Mouse (Mus musculus) liver, adult 2 months (tissue): ENCODE results near the gene Zcchc17. TPM values are rescaled to one million over a fixed set of nuclear protein-coding genes. Genes with fewer than 3 reads are reported as not detected.

Experiments used
- DNase-seq: peaks from one replicate; pipeline ENCODE4 v3.0.0-alpha.2; 2011; ENCODE audit warnings: low read depth, low spot score; ENCODE audit errors: extremely low read depth
- H3K27ac ChIP-seq: fragments of 200-500 bp; replicated peaks from 2 replicates; pipeline ENCODE4 v1.5.1; 2012; ENCODE audit warnings: low read depth, mild to moderate bottlenecking, control low read depth, inconsistent platforms, low read length; ENCODE audit not compliant: insufficient read depth
- H3K27me3 ChIP-seq: fragments of 200-500 bp; 2 replicates; pipeline ENCODE4 v1.6.1; 2012; ENCODE audit warnings: mild to moderate bottlenecking, moderate library complexity, low read length, inconsistent platforms; ENCODE audit not compliant: control insufficient read depth, insufficient read depth
- H3K36me3 ChIP-seq: fragments of 200-500 bp; 2 replicates; pipeline ENCODE4 v1.6.1; 2012; ENCODE audit warnings: low read length, inconsistent platforms; ENCODE audit not compliant: control insufficient read depth, insufficient read depth
- H3K4me1 ChIP-seq: fragments of 200-500 bp; 2 replicates; pipeline ENCODE4 v1.6.1; 2011; ENCODE audit warnings: low read length; ENCODE audit not compliant: control insufficient read depth, insufficient read depth
- H3K4me3 ChIP-seq: fragments of 200-500 bp; 2 replicates; pipeline ENCODE4 v1.5.1; 2011; ENCODE audit warnings: low read depth, mild to moderate bottlenecking, control low read depth, low read length, moderate library complexity; ENCODE audit not compliant: insufficient read depth
- H3K79me2 ChIP-seq: fragments of 200-500 bp; 2 replicates; pipeline ENCODE4 v1.6.1; 2012; ENCODE audit warnings: inconsistent platforms, mild to moderate bottlenecking, low read length, moderate library complexity; ENCODE audit not compliant: control insufficient read depth, insufficient read depth
- H3K9ac ChIP-seq: fragments of 200-500 bp; 2 replicates; pipeline ENCODE4 v1.6.1; 2012; ENCODE audit warnings: low read depth, mild to moderate bottlenecking, control low read depth, inconsistent platforms, low read length
- CTCF ChIP-seq: fragments of 200-500 bp; IDR thresholded peaks from 2 replicates; pipeline ENCODE4 v1.5.1; 2011; ENCODE audit warnings: low read depth, low read length, control low read depth
- POLR2A ChIP-seq: fragments of 200-500 bp; IDR thresholded peaks from 2 replicates; pipeline ENCODE4 v1.6.1; 2011; ENCODE audit warnings: low read length, control low read depth; ENCODE audit not compliant: insufficient read depth; ENCODE audit errors: extremely low read depth
- WGBS: fragments of 180-500 bp; shearing (Covaris S2); methylation state at CpG from one replicate; pipeline ENCODE4 v1.1.7; 2018; 5-methylcytosine and 5-hydroxymethylcytosine counted together
- polyA plus RNA-seq: library from polyadenylated mRNA; depleted of rRNA; stranded (reverse); fragments of >200 nt; gene quantifications from 2 replicates; pipeline ENCODE4 v1.2.3, GENCODE M21; 2012; rRNA removed
- total RNA-seq: library from RNA; depleted of rRNA; stranded (reverse); fragments of >200 nt; gene quantifications from 2 replicates; pipeline ENCODE4 v1.2.3, GENCODE M21; 2014; rRNA removed

Gene Zcchc17
- total RNA-seq: 9.5 and 10.0 TPM in 2 replicates
- polyA plus RNA-seq: 15.6 and 16.7 TPM in 2 replicates

- Histone ChIP-seq H3K4me3 (peak within 1 kb of the TSS; percentile 94), H3K27ac (peak within 1 kb of the TSS; percentile 40), H3K4me1 (peaks cover 8% of the 10 kb centered on the region; the same call in 1 of the 2 replicates), H3K27me3 (no peaks in the 10 kb centered on the region), H3K9ac (peak within 1 kb of the TSS; percentile 82), H3K36me3 (peaks cover 3% of the 10 kb centered on the region; the same call in 1 of the 2 replicates), H3K79me2 (peaks cover 6% of the 10 kb centered on the region; the same call in 1 of the 2 replicates)
- WGBS: under 1% methylated on average over 49 of the region's 49 CpGs
- TF ChIP-seq CTCF (no peak), POLR2A (peak; percentile 72)
- DNase-seq: peak; percentile 96
Observed at GRCm38 (mm10) chr4:130359486-130360237, at the start of gene Zcchc17, which contains the start of gene Snrnp40. Zcchc17 (minus strand) TSS chr4:130359943. Snrnp40 (plus strand) TSS chr4:130360132.

- Histone ChIP-seq H3K4me1 (no peaks in the 10 kb centered on the region), H3K9ac (no peak overlapping the region), H3K36me3 (peaks cover 19% of the 10 kb centered on the region), H3K27me3 (no peaks in the 10 kb centered on the region), H3K79me2 (no peaks in the 10 kb centered on the region), H3K4me3 (no peak overlapping the region), H3K27ac (no peak overlapping the region)
- peak; percentile 48 for DNase-seq
- TF ChIP-seq CTCF (peak; percentile 32; the same call in 1 of the 2 replicates), POLR2A (no peak)
- WGBS: 83% methylated on average over 3 of the region's 3 CpGs
Observed at GRCm38 (mm10) chr4:130391265-130391664, 31.5 kb upstream of the Zcchc17 start.

DNA sequence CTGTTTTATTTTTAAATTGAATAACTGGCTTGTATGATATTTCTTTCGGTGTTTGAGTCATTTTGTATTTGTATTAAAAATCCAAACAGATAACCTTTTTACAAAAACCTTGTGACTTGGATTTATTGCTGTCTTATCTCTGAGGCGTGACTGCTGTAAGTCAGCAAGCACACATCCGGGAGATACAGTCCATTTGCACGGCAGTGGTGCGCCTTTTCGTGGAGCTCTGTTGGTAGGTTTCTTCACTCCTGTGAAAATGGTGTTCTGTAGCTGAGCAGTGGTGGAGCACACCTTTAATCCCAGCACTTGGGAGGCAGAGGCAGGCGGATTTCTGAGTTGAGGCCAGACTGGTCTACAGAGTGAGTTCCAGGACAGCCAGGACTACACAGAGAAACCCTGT is 30.2 kb upstream of the Zcchc17 start:
- no peak for TF ChIP-seq POLR2A
- no peak for TF ChIP-seq CTCF
- Histone ChIP-seq H3K4me3 (no peak overlapping the region), H3K79me2 (no peaks in the 10 kb centered on the region), H3K9ac (no peak overlapping the region), H3K27me3 (no peaks in the 10 kb centered on the region), H3K36me3 (peaks cover 21% of the 10 kb centered on the region), H3K4me1 (no peaks in the 10 kb centered on the region), H3K27ac (no peak overlapping the region)
- WGBS: 83% methylated on average over 7 of the region's 7 CpGs
- DNase-seq: no peak

GRCm38 (mm10) chr4:130389496-130389895 is 29.8 kb upstream of the Zcchc17 start:
- H3K36me3 ChIP-seq: peaks cover 25% of the 10 kb centered on the region
- no peak overlapping the region for H3K9ac ChIP-seq
- H3K4me3 ChIP-seq: no peak overlapping the region
- H3K27me3 ChIP-seq: no peaks in the 10 kb centered on the region
- no peak for TF ChIP-seq CTCF
- no peak for TF ChIP-seq POLR2A
- H3K79me2 ChIP-seq: no peaks in the 10 kb centered on the region
- no peak overlapping the region for H3K27ac ChIP-seq
- peak; percentile 47 for DNase-seq
- 89% methylated on average over 6 of the region's 6 CpGs for WGBS
- H3K4me1 ChIP-seq: no peaks in the 10 kb centered on the region

GRCm38 (mm10) chr4:130387256-130387655 is 27.5 kb upstream of the Zcchc17 start:
- no peaks in the 10 kb centered on the region for H3K4me1 ChIP-seq
- no peaks in the 10 kb centered on the region for H3K79me2 ChIP-seq
- H3K27me3 ChIP-seq: no peaks in the 10 kb centered on the region
- no peak overlapping the region for H3K27ac ChIP-seq
- H3K36me3 ChIP-seq: peaks cover 30% of the 10 kb centered on the region
- WGBS: 86% methylated on average over 3 of the region's 3 CpGs
- no peak for TF ChIP-seq POLR2A
- TF ChIP-seq CTCF: no peak
- DNase-seq: no peak
- no peak overlapping the region for H3K4me3 ChIP-seq
- no peak overlapping the region for H3K9ac ChIP-seq

DNA sequence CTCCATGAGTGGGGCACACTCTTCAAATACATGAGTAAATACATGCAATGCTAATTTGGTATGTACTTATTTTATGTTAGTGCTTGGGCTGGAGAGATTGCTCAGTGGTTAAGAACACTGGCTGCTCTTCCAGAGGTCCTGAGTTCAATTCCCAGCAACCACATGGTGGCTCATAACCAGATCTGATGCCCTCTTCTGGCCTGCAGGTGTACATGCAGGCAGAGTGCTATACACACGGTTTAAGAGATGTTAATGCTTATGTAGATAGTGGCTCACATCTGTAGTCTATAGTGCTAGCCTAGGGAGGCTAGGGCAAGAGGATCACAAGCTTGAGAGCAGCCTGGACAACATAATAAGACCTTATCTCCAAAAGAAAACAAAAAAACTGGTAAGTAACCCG is 20.7 kb upstream of the Zcchc17 start:
- no peaks in the 10 kb centered on the region for H3K79me2 ChIP-seq
- no peak overlapping the region for H3K4me3 ChIP-seq
- H3K4me1 ChIP-seq: no peaks in the 10 kb centered on the region
- H3K36me3 ChIP-seq: peaks cover 40% of the 10 kb centered on the region
- no peak overlapping the region for H3K27ac ChIP-seq
- no peaks in the 10 kb centered on the region for H3K27me3 ChIP-seq
- whole genome bisulfite sequencing: 81% methylated on average over 2 of the region's 2 CpGs
- TF ChIP-seq POLR2A (no peak), CTCF (peak; percentile 5; the same call in 1 of the 2 replicates)
- no peak overlapping the region for H3K9ac ChIP-seq
- DNase-seq: no peak
